13 mouse cellular contexts compared by ENCODE assay signal in the genomic region with DNA sequence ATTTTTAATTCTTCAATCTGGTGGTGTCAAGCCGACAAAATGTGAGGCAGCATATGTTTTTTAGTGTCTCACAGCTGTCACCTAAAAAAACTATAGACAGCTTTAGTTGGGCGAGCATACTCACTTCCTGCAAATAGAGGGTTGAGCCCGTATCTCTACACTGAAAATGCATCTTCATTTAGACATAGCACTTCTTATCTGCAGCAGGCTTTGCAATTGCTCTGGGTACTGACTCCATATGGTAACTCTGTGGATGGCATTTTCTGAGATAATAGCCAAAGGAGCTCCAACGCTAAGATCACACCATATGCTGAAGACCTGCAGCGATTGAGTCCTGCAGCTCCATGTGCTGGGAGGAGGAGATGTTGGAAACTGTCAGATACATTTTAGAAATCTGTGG. TPM values are rescaled to one million over a fixed set of nuclear protein-coding genes. Genes with fewer than 3 reads are reported as not detected.
DNase-seq lines count a peak whose midpoint lies in the region; TF ChIP-seq lines count a peak whose summit lies in the region.
"Had no signal": no experiment of that assay in that cellular context is flagged by ENCODE, and none has a peak within 500 bp of the region (broad histone marks: within the 10 kb centered on the region; RNA-seq: fewer than 3 reads in every experiment).

No protein-coding gene starts in this region.

- intact Hi-C loops in gastrocnemius, adult 2 months (cut with DNase I) = no loop called here

- no peak for TF ChIP-seq CTCF in cerebellum, adult 2 months (IDR thresholded peaks at IDR 0.05; ENCODE audit: borderline replicate concordance, insufficient read depth, low read depth, low read length)
- no peak for TF ChIP-seq CTCF in gastrocnemius, adult 2 months (IDR thresholded peaks at IDR 0.05)
- TF ChIP-seq CTCF in thymus, adult 2 months (IDR thresholded peaks at IDR 0.05; ENCODE audit: borderline replicate concordance, control insufficient read depth, extremely low read depth, insufficient read depth, low read length, poor library complexity) = no peak

- TF ChIP-seq POLR2A in cerebellum, adult 2 months (IDR thresholded peaks at IDR 0.05; ENCODE audit: borderline replicate concordance, insufficient read depth, low read length) = no peak
- TF ChIP-seq POLR2A in thymus, adult 2 months (IDR thresholded peaks at IDR 0.05; ENCODE audit: control insufficient read depth, extremely low read depth, insufficient read depth, low read length, poor library complexity) = no peak

- WGBS in cerebellum, adult 2 months = 30% methylated on average over 5 of the region's 5 CpGs
- whole genome bisulfite sequencing in thymus, adult 2 months = 96% methylated on average over 5 of the region's 5 CpGs

- DNase-seq in layer of hippocampus, adult 11-12 months (ENCODE audit: low spot score) = peak; percentile 30
- no peak for DNase-seq in layer of hippocampus, postnatal 10 days (ENCODE audit: low spot score in 2 of 2)
- peak; percentile 13 to 40 for DNase-seq in cerebellum, adult 2 months
- peak; percentile 30 to 48 for DNase-seq in layer of hippocampus, adult 8-10 months (ENCODE audit: low spot score in 2 of 2)
- peak; percentile 14 for DNase-seq in right cerebral cortex, postnatal 25 days
- no peak for DNase-seq in gastrocnemius, adult 2 months
- DNase-seq in thymus, adult 2 months = no peak
- no peak for DNase-seq in spleen, postnatal 36 days (ENCODE audit: low spot score in 2 of 2)
- DNase-seq: kidney, adult 8-10 months; thymus, postnatal 14 days had no signal

- no peaks in the 10 kb centered on the region for H3K27me3 ChIP-seq in cerebellum, adult 2 months (ENCODE audit: control insufficient read depth, insufficient read depth, low read length)
- no peaks in the 10 kb centered on the region for H3K27me3 ChIP-seq in thymus, adult 2 months (ENCODE audit: control insufficient read depth, insufficient read depth, low read length)
- H3K27me3 ChIP-seq: hindbrain, embryonic 15.5 days; midbrain, embryonic 12.5 days had no signal

- no peak overlapping the region for H3K27ac ChIP-seq in cerebellum, adult 2 months (ENCODE audit: insufficient read depth, low read length)
- no peak overlapping the region for H3K27ac ChIP-seq in gastrocnemius, adult 2 months
- no peak overlapping the region for H3K27ac ChIP-seq in thymus, adult 2 months (ENCODE audit: control insufficient read depth, insufficient read depth, low read length)
- H3K27ac ChIP-seq: hindbrain, embryonic 15.5 days; liver, embryonic 14.5 days; midbrain, embryonic 12.5 days had no signal

- H3K4me1 ChIP-seq in cerebellum, adult 2 months (ENCODE audit: control insufficient read depth, insufficient read depth, low read length) = no peaks in the 10 kb centered on the region
- H3K4me1 ChIP-seq in thymus, adult 2 months (replicated peaks; ENCODE audit: control insufficient read depth, insufficient read depth, low read length) = no peaks in the 10 kb centered on the region
- H3K4me1 ChIP-seq: hindbrain, embryonic 15.5 days; midbrain, embryonic 12.5 days had no signal

- no peak overlapping the region for H3K4me3 ChIP-seq in cerebellum, adult 2 months (replicated peaks; ENCODE audit: insufficient read depth, low read depth, low read length)
- no peak overlapping the region for H3K4me3 ChIP-seq in gastrocnemius, adult 2 months
- H3K4me3 ChIP-seq in thymus, adult 2 months (ENCODE audit: control insufficient read depth, insufficient read depth, low read length) = no peak overlapping the region
- H3K4me3 ChIP-seq: hindbrain, embryonic 15.5 days; midbrain, embryonic 12.5 days had no signal

- no peaks in the 10 kb centered on the region for H3K36me3 ChIP-seq in thymus, adult 2 months (ENCODE audit: control insufficient read depth, insufficient read depth, low read length)
- H3K36me3 ChIP-seq: hindbrain, embryonic 15.5 days; midbrain, embryonic 12.5 days had no signal

RNA-seq across cellular contexts. Expression of gene Grm8, which starts 49.8 kb away (rescaled TPM):
- total RNA-seq in layer of hippocampus, postnatal 10 days (2021) = 1 to 10 TPM; 7.9 to 9.8 TPM
- 6.6 and 7.3 TPM in 2 replicates for polyA plus RNA-seq in cerebellum, adult 2 months (2012; rRNA removed)
- total RNA-seq in layer of hippocampus, adult 8-10 months (2022) = 10 to 100 TPM; 10.2 to 14.0 (median 12.2) TPM
- total RNA-seq in gastrocnemius, adult 2 months (2021) = under 1 TPM; 0.20 to 0.36 TPM
- 0.45 and 0.51 TPM in 2 replicates for polyA plus RNA-seq in thymus, adult 2 months (2012; rRNA removed)
- polyA plus RNA-seq: liver, embryonic 14.5 days had no signal

Comparison
In these comparisons a context has a peak if more than half of its experiments do, and no peak if none do; other contexts are left out.
1. DNase-seq: peak in layer of hippocampus, adult 11-12 months (single experiment), cerebellum, adult 2 months (2 of 2), layer of hippocampus, adult 8-10 months (2 of 2) and right cerebral cortex, postnatal 25 days (single experiment); none in layer of hippocampus, postnatal 10 days (0 of 2), gastrocnemius, adult 2 months (single experiment), thymus, adult 2 months (single experiment) and spleen, postnatal 36 days (0 of 2).
2. RNA of gene Grm8, which starts 49.8 kb away (total RNA-seq): 10.2 to 14.0 TPM in layer of hippocampus, adult 8-10 months and 7.9 to 9.8 TPM in layer of hippocampus, postnatal 10 days; 0.20 to 0.36 TPM in gastrocnemius, adult 2 months; every median in the first group is over 4 times any median in the second.